Comparison of ENCODE assay signal across 7 mouse cellular contexts in the genomic region with DNA sequence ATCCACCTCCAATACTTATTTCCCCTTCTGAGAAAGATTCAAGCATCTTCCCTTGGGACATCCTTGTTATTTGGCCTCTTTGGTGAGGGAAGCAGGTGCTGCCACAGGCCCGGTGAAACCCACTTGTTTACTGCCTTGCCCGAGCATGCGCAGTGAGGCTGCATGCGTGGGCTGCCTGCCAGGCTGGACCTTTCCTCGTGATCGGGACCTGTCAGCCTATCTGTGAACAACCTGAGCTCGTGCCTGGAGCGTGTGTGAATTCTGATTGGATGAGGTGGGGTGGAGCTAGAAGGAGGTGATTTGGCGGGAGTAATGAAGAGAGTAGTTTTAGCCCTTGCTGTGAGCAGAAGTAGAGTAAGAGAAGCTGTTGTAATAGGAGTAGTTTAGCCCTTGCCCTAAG. TPM values are rescaled to one million over a fixed set of nuclear protein-coding genes. Genes with fewer than 3 reads are reported as not detected.
DNase-seq lines count a peak whose midpoint lies in the region; TF ChIP-seq lines count a peak whose summit lies in the region.
"Not testable (repeated sequence)": the region's sequence is repeated elsewhere in the genome, so short reads cannot be mapped to it uniquely, and the experiment has no call there.
"Had no signal": no experiment of that assay in that cellular context is flagged by ENCODE, and none has a peak within 500 bp of the region (broad histone marks: within the 10 kb centered on the region; RNA-seq: fewer than 3 reads in every experiment).

No protein-coding gene starts in this region.

- not testable (repeated sequence) for H3K27ac ChIP-seq in ES-E14 (ENCODE audit: insufficient read depth, low read depth, low read length, poor library complexity, severe bottlenecking)

- H3K27me3 ChIP-seq in E14TG2a.4 (ENCODE audit: insufficient read depth, low read length) = not testable (repeated sequence)

- H3K4me3 ChIP-seq in E14TG2a.4 (replicated peaks; ENCODE audit: low read length) (peak overlapping the region; percentile 41; the same call in 1 of the 2 replicates), ES-E14 (ENCODE audit: insufficient read depth in 1 of 2, low read depth in 1 of 2, low read length in 2 of 2, poor library complexity in 1 of 2, severe bottlenecking in 1 of 2) (peak overlapping the region in 1 of 2 experiments; percentile 69; a peak in 2 of 4 replicates)

- DNase-seq in ES-CJ7 (ENCODE audit: low read depth, low spot score) = peak; percentile 78
- DNase-seq in ES-E14 (ENCODE audit: low read depth, low spot score) = not testable (repeated sequence)
- DNase-seq in R1 (ENCODE audit: low read depth, low spot score) = peak; percentile 87
- peak; percentile 92 for DNase-seq in ZHBTc4 (ENCODE audit: low read depth, low spot score)

- not testable (repeated sequence) for H3K9me3 ChIP-seq in E14TG2a.4 (ENCODE audit: low read length); ES-E14 (ENCODE audit: control insufficient read depth, insufficient read depth, low read depth, low read length)

- peaks cover 11% of the 10 kb centered on the region for H3K4me1 ChIP-seq in E14TG2a.4 (replicated peaks; ENCODE audit: low read depth, low read length)
- H3K4me1 ChIP-seq in ES-E14 (ENCODE audit: control insufficient read depth in 2 of 2, insufficient read depth in 2 of 2, low read length in 2 of 2, poor library complexity in 1 of 2) = not testable (repeated sequence)

- in situ Hi-C loops in ES-E14 (cut with MboI; ENCODE audit: low sequenced_read_pairs in 2 of 2, unreplicated experiment in 2 of 2) = not testable (repeated sequence)

- not testable (repeated sequence) for H3K36me3 ChIP-seq in E14TG2a.4 (ENCODE audit: insufficient read depth, low read length); ES-E14 (ENCODE audit: control insufficient read depth, insufficient read depth, low read length, poor library complexity, severe bottlenecking)

- TF ChIP-seq CTCF in E14TG2a.4 (conservative IDR thresholded peaks at IDR 0.05; ENCODE audit: low read length) = not testable (repeated sequence)

- H3K9ac ChIP-seq in ES-E14 (ENCODE audit: insufficient read depth, low read depth, low read length, poor library complexity, severe bottlenecking) = not testable (repeated sequence)

TF ChIP-seq in ES-E14, 5 proteins besides CTCF, POLR2A, EP300 and RAD21:
- TF ChIP-seq CHD2 (IDR thresholded peaks at IDR 0.05; ENCODE audit: low read depth, low read length) = peak; percentile 35; the same call in 1 of the 2 replicates

RNA-seq across cellular contexts. Expression of a gene that starts 13.2 kb away (rescaled TPM):
- 2.0 and 5.3 TPM in 2 replicates for total RNA-seq in ES-E14 (2012; rRNA removed)
- total RNA-seq: G1E, MEL had no signal
